Mouse (Mus musculus) hindbrain, embryonic 15.5 days (tissue): ENCODE results near the gene Galnt7. TPM values are rescaled to one million over a fixed set of nuclear protein-coding genes. Genes with fewer than 3 reads are reported as not detected.

Experiments used
- ATAC-seq: fragments of 200-750 bp; cut with Nextera tagmentation; 2 replicates; pipeline ENCODE4 v1.8.0; 2017; ENCODE audit warnings: low read depth, moderate number of reproducible peaks, moderate TSS enrichment; ENCODE audit not compliant: low FRiP score
- H3K27ac ChIP-seq: fragments of 300-500 bp; sonication (generic); replicated peaks from 2 replicates; pipeline ENCODE4 v1.5.1; 2015; ENCODE audit warnings: mild to moderate bottlenecking, inconsistent platforms
- H3K27me3 ChIP-seq: fragments of 300-500 bp; sonication (generic); 2 replicates; pipeline ENCODE4 v1.6.1; 2015; ENCODE audit warnings: control low read depth, inconsistent platforms
- H3K36me3 ChIP-seq: fragments of 300-500 bp; sonication (generic); 2 replicates; pipeline ENCODE4 v1.6.1; 2015; ENCODE audit warnings: control low read depth, inconsistent platforms
- H3K4me1 ChIP-seq: fragments of 300-500 bp; sonication (generic); replicated peaks from 2 replicates; pipeline ENCODE4 v1.6.1; 2015; ENCODE audit warnings: control low read depth, inconsistent platforms
- H3K4me2 ChIP-seq: fragments of 300-500 bp; sonication (generic); 2 replicates; pipeline ENCODE4 v1.6.1; 2015; ENCODE audit warnings: moderate library complexity, mild to moderate bottlenecking, inconsistent platforms
- H3K4me3 ChIP-seq: fragments of 300-500 bp; sonication (generic); 2 replicates; pipeline ENCODE4 v1.5.1; 2015; ENCODE audit warnings: mild to moderate bottlenecking, inconsistent platforms
- H3K9ac ChIP-seq: fragments of 300-500 bp; sonication (generic); 2 replicates; pipeline ENCODE4 v1.6.1; 2015; ENCODE audit warnings: inconsistent platforms
- H3K9me3 ChIP-seq: fragments of 300-500 bp; sonication (generic); 2 replicates; pipeline ENCODE4 v1.6.1; 2016; ENCODE audit warnings: control low read depth, inconsistent platforms
- WGBS: fragments of 180-500 bp; shearing (Covaris S2); methylation state at CpG from one replicate; pipeline ENCODE4 v1.1.7; 2015; 5-methylcytosine and 5-hydroxymethylcytosine counted together
- polyA plus RNA-seq: library from polyadenylated mRNA; unstranded; fragments of >200 nt; fragmentation: Nextera tagmentation; extraction: Ambion mirVana; gene quantifications from 2 replicates; pipeline ENCODE4 v1.2.1, GENCODE M21; 2015

The Galnt7 gene
- polyA plus RNA-seq, 1 experiment from 2014 or later: 12.5 TPM

GRCm38 (mm10) chr8:57480606-57481005, 172.2 kb downstream of the Galnt7 start:
- Histone ChIP-seq H3K4me3 (no peak overlapping the region), H3K9ac (no peak overlapping the region), H3K27ac (no peak overlapping the region), H3K9me3 (no peaks in the 10 kb centered on the region), H3K4me2 (no peak overlapping the region), H3K27me3 (no peaks in the 10 kb centered on the region), H3K4me1 (peaks cover 6% of the 10 kb centered on the region), H3K36me3 (peaks cover 20% of the 10 kb centered on the region)
- ATAC-seq: no peak
- WGBS: 87% methylated on average over 4 of the region's 4 CpGs

GRCm38 (mm10) chr8:57479700-57480099, 173.1 kb downstream of the Galnt7 start:
- H3K4me3 ChIP-seq: no peak overlapping the region
- no peaks in the 10 kb centered on the region for H3K9me3 ChIP-seq
- no peak overlapping the region for H3K27ac ChIP-seq
- peaks cover 20% of the 10 kb centered on the region for H3K36me3 ChIP-seq
- H3K4me2 ChIP-seq: no peak overlapping the region
- no peak for ATAC-seq
- H3K4me1 ChIP-seq: no peaks in the 10 kb centered on the region
- WGBS: 95% methylated on average over 8 of the region's 8 CpGs
- no peaks in the 10 kb centered on the region for H3K27me3 ChIP-seq
- H3K9ac ChIP-seq: no peak overlapping the region

GRCm38 (mm10) chr8:57478406-57478805, 174.4 kb downstream of the Galnt7 start:
- ATAC-seq: no peak

More at GRCm38 (mm10) chr8:57478406-57478805, 174.4 kb downstream of the Galnt7 start:
- peaks cover 20% of the 10 kb centered on the region for H3K36me3 ChIP-seq
- no peak overlapping the region for H3K4me3 ChIP-seq
- H3K9ac ChIP-seq: no peak overlapping the region
- no peaks in the 10 kb centered on the region for H3K9me3 ChIP-seq
- no peak overlapping the region for H3K27ac ChIP-seq
- H3K4me2 ChIP-seq: no peak overlapping the region
- no peaks in the 10 kb centered on the region for H3K4me1 ChIP-seq
- H3K27me3 ChIP-seq: no peaks in the 10 kb centered on the region
- WGBS: 79% methylated on average over 3 of the region's 3 CpGs

Other genes with a start within 250 kb of the Galnt7 start
- gene Scrg1, start 197.1 kb downstream of the Galnt7 start, polyA plus RNA-seq: 8.4 and 10.8 TPM in 2 replicates
- gene Sap30, start 165.2 kb downstream of the Galnt7 start, polyA plus RNA-seq: 29.3 and 37.0 TPM in 2 replicates
- gene Hmgb2, start 141.1 kb downstream of the Galnt7 start, polyA plus RNA-seq: 80.2 and 93.6 TPM in 2 replicates